Mouse (Mus musculus) lung, postnatal 0 days (tissue): ENCODE results near the gene Spata2l.

Source experiments
- CTCF ChIP-seq: IDR thresholded peaks from 2 replicates; pipeline ENCODE4 v1.5.1; 2016; ENCODE audit warnings: antibody characterized with exemption, mild to moderate bottlenecking
- EP300 ChIP-seq: IDR thresholded peaks from 2 replicates; pipeline ENCODE4 v1.6.1; 2016; ENCODE audit warnings: antibody characterized with exemption, mild to moderate bottlenecking, control low read depth

DNA sequence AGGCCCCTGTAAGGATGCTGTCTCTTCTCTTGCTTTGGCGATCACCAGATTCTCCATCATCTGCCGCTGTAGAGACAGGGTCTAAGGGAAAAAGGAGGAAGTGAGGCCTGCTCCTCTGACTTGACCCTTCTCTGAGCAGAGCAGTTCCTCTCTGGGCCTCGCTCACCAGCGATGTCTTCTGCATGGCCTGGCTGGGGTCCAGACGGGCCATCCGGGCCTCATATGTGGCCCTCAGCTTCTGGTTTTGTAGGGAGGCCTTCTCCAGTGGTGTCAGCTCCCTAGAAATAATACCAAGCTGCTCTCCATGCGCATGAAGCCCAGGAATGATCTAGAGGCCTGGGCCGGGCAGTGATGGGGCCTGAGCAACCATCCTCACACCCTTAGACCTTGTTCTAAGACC lies 12.6 kb upstream of the Spata2l start:
- TF ChIP-seq EP300 (no peak), CTCF (no peak)
